Mouse (Mus musculus) liver, embryonic 12.5 days (tissue): Measurements from ENCODE around the gene Tmem45a. TPM values are rescaled to one million over a fixed set of nuclear protein-coding genes. Genes with fewer than 3 reads are reported as not detected.

Experiments used
- ATAC-seq: fragments of 200-750 bp; cut with Nextera tagmentation; 2 replicates; pipeline ENCODE4 v1.8.0; 2017; ENCODE audit warnings: moderate number of reproducible peaks, mild to moderate bottlenecking, moderate library complexity
- H3K27ac ChIP-seq: fragments of 300-500 bp; sonication (generic); 2 replicates; pipeline ENCODE4 v1.5.1; 2016; ENCODE audit warnings: mild to moderate bottlenecking
- H3K27me3 ChIP-seq: fragments of 300-500 bp; sonication (generic); replicated peaks from 2 replicates; pipeline ENCODE4 v1.6.1; 2016; ENCODE audit warnings: mild to moderate bottlenecking, moderate library complexity
- H3K36me3 ChIP-seq: fragments of 300-500 bp; sonication (generic); 2 replicates; pipeline ENCODE4 v1.6.1; 2016; ENCODE audit warnings: mild to moderate bottlenecking, moderate library complexity
- H3K4me1 ChIP-seq: fragments of 300-500 bp; sonication (generic); 2 replicates; pipeline ENCODE4 v1.6.1; 2016
- H3K4me2 ChIP-seq: fragments of 300-500 bp; sonication (generic); 2 replicates; pipeline ENCODE4 v1.6.1; 2016; ENCODE audit warnings: mild to moderate bottlenecking, moderate library complexity
- H3K4me3 ChIP-seq: fragments of 300-500 bp; sonication (generic); 2 replicates; pipeline ENCODE4 v1.5.1; 2016; ENCODE audit warnings: mild to moderate bottlenecking, moderate library complexity
- H3K9ac ChIP-seq: fragments of 300-500 bp; sonication (generic); 2 replicates; pipeline ENCODE4 v1.6.1; 2016; ENCODE audit warnings: mild to moderate bottlenecking, moderate library complexity
- H3K9me3 ChIP-seq: fragments of 300-500 bp; sonication (generic); replicated peaks from 2 replicates; pipeline ENCODE4 v1.6.1; 2016; ENCODE audit warnings: mild to moderate bottlenecking, moderate library complexity
- WGBS: fragments of 180-500 bp; shearing (Covaris S2); methylation state at CpG from one replicate; pipeline ENCODE4 v1.1.7; 2016; ENCODE audit not compliant: insufficient replicate concordance; 5-methylcytosine and 5-hydroxymethylcytosine counted together
- polyA plus RNA-seq: library from polyadenylated mRNA; unstranded; fragments of >200 nt; fragmentation: Nextera tagmentation; extraction: Ambion mirVana; gene quantifications from 2 replicates; pipeline ENCODE4 v1.2.1, GENCODE M21; 2016

Gene Tmem45a
- polyA plus RNA-seq, 1 experiment from 2014 or later: 2.5 TPM

DNA sequence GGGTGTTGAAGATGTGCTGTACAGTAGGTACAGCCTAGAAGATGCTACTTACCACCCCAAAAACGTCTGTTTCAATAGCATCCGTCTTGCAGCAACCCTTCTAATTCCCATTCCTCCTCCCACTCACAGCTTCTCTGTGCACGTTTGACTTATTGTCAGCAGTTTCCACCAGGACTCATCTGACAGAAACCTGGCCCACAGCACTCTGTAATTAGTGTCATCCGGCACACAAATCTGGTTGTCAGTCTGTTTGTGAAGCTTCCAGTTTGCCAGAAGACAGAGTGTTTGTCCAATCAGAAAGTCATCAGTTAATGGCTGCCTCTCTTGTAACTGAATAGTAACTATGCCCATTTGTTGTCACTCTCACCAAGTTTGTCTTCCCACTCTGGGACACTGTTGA lies 18.4 kb downstream of the Tmem45a start:
- no peaks in the 10 kb centered on the region for H3K27me3 ChIP-seq
- H3K4me3 ChIP-seq: no peak overlapping the region
- 63% methylated on average over 4 of the region's 4 CpGs for WGBS

DNA sequence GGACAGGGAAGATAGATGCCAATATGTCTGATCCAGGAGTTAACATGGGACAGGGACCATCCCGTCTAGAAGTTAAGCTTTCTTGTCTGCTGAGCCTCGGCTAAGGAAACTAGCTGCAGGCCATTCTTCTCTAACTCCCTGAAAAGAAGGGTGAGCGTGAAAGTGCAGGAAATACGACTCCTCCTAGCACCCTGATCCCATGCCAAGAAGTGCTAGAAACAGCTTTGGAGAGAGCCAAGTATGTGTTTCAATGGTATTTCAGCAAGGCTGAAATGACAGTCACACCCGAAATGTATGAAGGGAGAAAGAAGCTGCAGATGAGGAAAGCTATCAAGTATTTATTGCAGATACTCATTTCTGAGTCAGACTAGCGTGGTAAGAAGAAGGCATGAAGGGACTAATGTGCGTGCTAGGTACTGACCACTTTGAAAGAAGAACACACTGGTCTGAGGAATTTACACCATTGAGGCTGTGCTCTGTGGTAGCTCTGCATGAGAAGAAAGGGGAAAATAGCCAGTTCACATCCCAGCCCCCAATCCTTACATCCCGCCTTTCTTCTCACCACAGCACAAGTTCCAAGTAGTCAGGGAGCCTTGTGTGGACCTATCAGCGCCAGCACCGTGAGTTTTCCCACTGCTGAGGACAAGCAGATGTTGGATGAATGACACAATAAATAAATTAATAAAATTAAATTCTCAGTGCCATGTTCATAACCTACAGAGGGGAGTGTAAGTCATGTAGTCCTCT lies 33.0 kb downstream of the Tmem45a start:
- Histone ChIP-seq H3K27ac (no peak overlapping the region), H3K27me3 (0 out of 2 replicates have a peak, but pooled peaks cover 5% of the 10 kb centered on the region), H3K9me3 (no peaks in the 10 kb centered on the region), H3K4me2 (no peak overlapping the region), H3K4me3 (no peak overlapping the region), H3K9ac (no peak overlapping the region), H3K36me3 (no peaks in the 10 kb centered on the region), H3K4me1 (no peaks in the 10 kb centered on the region)
- 54% methylated on average over 10 of the region's 10 CpGs for WGBS
- ATAC-seq: no peak

More for the DNA sequence above, 18.4 kb downstream of the Tmem45a start:
- Histone ChIP-seq H3K4me1 (no peaks in the 10 kb centered on the region), H3K27ac (no peak overlapping the region), H3K9me3 (no peaks in the 10 kb centered on the region), H3K9ac (no peak overlapping the region), H3K36me3 (no peaks in the 10 kb centered on the region), H3K4me2 (no peak overlapping the region)
- ATAC-seq: no peak

DNA sequence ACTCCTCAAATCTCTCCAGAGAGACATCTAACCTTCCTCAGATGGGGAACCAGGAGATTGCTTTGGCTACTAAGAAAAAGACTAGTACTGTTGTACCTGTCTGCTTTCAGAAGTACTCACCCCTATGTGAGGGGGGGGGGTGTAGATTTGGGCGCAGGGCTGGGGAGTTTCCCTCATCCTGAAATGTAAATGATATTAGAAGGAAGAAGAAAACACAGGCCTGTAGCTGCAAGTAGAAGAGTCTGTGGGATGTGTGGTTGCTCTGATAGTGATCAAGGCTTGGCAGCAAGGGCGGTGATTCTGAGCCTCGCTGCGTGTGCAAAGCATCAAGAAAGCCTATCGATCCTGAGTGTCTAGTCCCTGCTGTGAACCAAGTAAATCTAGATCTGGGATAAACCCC lies 43.0 kb downstream of the Tmem45a start:
- 60% methylated on average over 5 of the region's 5 CpGs for WGBS

DNA sequence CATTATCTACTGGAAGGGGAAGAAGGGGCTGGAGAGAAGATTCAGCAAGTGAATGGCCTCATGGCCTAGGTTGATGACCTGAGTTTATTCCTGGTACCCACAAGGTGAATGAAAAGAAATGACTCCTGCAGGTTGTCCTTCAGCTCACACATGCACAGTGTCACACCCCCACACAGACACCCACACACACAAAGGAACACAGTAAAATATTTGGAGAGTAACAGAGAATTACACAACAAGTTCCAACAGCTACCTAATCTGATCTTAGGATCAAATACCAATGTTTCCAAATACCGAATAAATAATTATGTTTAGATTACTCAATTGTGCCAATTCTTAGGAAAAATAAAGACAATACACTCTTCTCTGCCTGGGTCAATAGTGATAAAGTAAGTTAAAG lies 52.7 kb downstream of the Tmem45a start:
- no peak overlapping the region for H3K4me3 ChIP-seq
- no peak overlapping the region for H3K4me2 ChIP-seq
- H3K9me3 ChIP-seq: no peaks in the 10 kb centered on the region
- no peak overlapping the region for H3K9ac ChIP-seq
- 82% methylated on average over 1 of the region's 1 CpGs for WGBS
- no peak for ATAC-seq
- no peaks in the 10 kb centered on the region for H3K27me3 ChIP-seq
- H3K36me3 ChIP-seq: no peaks in the 10 kb centered on the region
- H3K27ac ChIP-seq: no peak overlapping the region
- no peaks in the 10 kb centered on the region for H3K4me1 ChIP-seq

More for the DNA sequence above, 43.0 kb downstream of the Tmem45a start:
- Histone ChIP-seq H3K4me2 (no peak overlapping the region), H3K27ac (no peak overlapping the region), H3K27me3 (no peaks in the 10 kb centered on the region), H3K36me3 (no peaks in the 10 kb centered on the region), H3K4me1 (no peaks in the 10 kb centered on the region), H3K9me3 (no peaks in the 10 kb centered on the region), H3K4me3 (no peak overlapping the region), H3K9ac (no peak overlapping the region)
- ATAC-seq: no peak

DNA sequence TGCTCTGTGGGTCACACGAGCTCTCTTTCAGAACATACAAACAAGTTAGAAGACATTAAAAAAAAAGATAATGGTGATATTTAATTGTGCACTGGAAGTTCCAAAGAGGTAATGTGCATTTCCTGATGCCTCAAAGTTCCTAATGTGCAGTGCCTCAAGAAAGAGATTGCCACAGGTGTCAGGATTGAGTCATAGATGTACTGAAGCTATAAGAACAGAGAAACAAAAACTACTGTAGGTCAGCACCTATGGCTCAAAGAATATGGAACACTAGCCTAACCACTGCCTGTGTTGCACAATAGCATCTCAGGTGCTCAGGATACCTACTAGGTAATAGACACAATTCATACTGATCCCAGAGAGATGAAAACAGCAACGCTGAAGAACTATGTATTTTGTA lies 54.0 kb downstream of the Tmem45a start:
- WGBS: 66% methylated on average over 2 of the region's 2 CpGs
- no peaks in the 10 kb centered on the region for H3K27me3 ChIP-seq
- H3K9ac ChIP-seq: no peak overlapping the region
- H3K9me3 ChIP-seq: no peaks in the 10 kb centered on the region
- H3K27ac ChIP-seq: no peak overlapping the region
- no peaks in the 10 kb centered on the region for H3K4me1 ChIP-seq
- ATAC-seq: no peak
- no peak overlapping the region for H3K4me2 ChIP-seq
- H3K36me3 ChIP-seq: no peaks in the 10 kb centered on the region
- no peak overlapping the region for H3K4me3 ChIP-seq

DNA sequence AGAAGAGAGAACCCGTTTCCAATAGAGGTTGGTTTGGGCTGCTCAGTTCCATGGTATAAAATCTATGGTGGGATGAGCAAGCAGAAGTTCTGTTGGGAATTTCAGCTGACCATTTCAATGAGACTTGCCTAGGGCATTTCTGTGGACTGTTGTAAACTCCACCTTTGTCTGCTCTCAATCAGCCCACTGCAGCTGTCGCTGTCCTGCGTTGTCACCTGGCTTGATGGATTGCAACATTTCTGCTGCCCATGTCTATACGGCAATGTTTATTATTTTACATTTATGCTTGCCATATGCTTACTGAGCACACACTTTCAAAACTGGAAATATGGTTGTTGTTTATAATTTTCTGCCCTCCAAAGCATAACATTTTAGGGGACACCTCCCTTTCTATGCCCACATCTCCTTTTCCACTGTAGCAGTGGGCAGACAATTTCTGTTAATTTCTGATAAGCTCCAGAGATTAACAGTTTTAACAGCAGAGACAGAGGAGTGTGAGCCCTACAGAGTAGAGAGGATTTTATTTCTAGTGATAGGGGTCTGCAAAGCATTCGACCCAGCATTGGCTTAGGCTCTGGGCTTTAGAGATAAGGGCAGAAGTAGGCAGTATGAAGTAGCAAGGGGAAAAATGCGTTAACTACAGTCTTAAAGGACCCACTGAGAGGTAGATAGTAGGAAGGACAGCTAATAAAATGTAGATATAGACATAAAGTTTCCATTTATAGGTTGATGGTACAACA lies 84.4 kb downstream of the Tmem45a start:
- no peaks in the 10 kb centered on the region for H3K36me3 ChIP-seq
- H3K27me3 ChIP-seq: no peaks in the 10 kb centered on the region
- H3K4me2 ChIP-seq: peak overlapping the region; percentile 50
- 25% methylated on average over 6 of the region's 6 CpGs for WGBS
- H3K9me3 ChIP-seq: no peaks in the 10 kb centered on the region
- peaks cover 42% of the 10 kb centered on the region for H3K4me1 ChIP-seq
- no peak overlapping the region for H3K4me3 ChIP-seq
- no peak overlapping the region for H3K9ac ChIP-seq
- H3K27ac ChIP-seq: peak overlapping the region; percentile 80
- peak; percentile 98 for ATAC-seq

DNA sequence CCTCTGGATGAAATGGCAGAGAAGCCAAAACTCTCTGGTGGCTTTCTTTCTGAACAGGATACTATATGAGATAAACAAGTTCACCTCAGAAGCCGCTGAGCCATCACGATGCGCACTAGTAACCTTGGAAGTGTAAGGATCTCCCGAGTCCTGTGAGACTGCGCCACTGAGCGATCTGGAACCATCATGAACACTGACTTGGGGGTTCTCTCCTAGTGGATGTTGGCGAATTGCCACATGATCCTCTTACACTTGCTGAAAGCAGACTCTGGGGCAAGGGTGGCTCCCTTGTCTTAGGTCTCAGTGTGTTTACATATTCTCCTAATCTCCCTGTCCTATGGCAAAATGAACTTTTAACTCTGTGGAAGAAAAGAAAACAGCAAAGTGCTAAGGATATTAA lies 85.0 kb downstream of the Tmem45a start:
- H3K36me3 ChIP-seq: no peaks in the 10 kb centered on the region
- H3K27me3 ChIP-seq: no peaks in the 10 kb centered on the region
- peak overlapping the region; percentile 80 for H3K27ac ChIP-seq
- no peak for ATAC-seq
- peak overlapping the region; percentile 50 for H3K4me2 ChIP-seq
- H3K9ac ChIP-seq: no peak overlapping the region
- H3K4me1 ChIP-seq: peaks cover 46% of the 10 kb centered on the region
- 65% methylated on average over 7 of the region's 7 CpGs for WGBS
- no peak overlapping the region for H3K4me3 ChIP-seq
- H3K9me3 ChIP-seq: no peaks in the 10 kb centered on the region

DNA sequence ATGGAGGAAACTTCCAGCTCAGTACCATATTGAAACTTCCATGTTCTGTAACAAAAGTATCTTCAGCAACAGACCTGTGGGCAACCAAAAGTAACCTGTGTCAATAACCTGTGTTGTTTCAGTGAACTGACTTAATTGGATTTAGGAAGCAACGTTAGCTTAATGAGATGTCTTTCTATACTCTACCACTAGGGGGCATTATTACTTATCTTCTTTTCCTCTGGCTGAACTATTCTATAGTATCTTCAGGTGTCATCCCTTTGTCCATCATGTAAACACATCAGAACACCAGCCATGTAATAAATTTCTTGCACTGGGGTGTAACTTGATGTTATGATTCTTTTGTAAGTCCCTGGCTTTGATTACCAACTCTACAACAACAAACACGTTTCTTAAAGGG lies 85.5 kb downstream of the Tmem45a start:
- H3K36me3 ChIP-seq: no peaks in the 10 kb centered on the region
- H3K27me3 ChIP-seq: no peaks in the 10 kb centered on the region
- H3K27ac ChIP-seq: no peak overlapping the region
- H3K4me3 ChIP-seq: no peak overlapping the region
- peak overlapping the region; percentile 50; the same call in 1 of the 2 replicates for H3K4me2 ChIP-seq
- ATAC-seq: no peak
- H3K4me1 ChIP-seq: peaks cover 51% of the 10 kb centered on the region
- H3K9ac ChIP-seq: no peak overlapping the region
- no peaks in the 10 kb centered on the region for H3K9me3 ChIP-seq
- 40% methylated on average over 2 of the region's 2 CpGs for WGBS

DNA sequence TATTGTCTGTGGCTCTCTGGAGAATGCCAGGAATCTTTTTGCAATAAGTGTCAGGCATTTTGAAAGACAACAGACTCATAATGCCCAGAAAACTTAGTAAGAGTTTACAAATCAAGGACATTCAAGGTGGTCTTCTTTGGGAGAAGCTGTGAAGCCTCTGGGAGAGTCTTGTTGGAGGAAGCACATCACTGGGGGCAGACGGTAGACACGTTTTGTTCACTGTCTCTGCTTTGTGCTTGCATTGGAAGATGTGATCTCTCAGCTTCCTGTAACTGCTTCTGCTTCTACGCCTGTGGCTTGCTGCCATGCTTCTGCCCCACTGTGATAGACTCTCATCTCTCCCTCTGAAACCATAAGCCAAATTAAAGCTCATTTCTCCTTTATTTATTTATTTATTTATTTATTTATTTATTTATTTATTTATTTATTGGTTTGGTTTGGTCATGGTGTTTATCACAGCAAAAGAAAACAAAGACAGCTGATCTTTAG lies 86.4 kb downstream of the Tmem45a start:
- Histone ChIP-seq H3K4me2 (no peak overlapping the region), H3K9me3 (no peaks in the 10 kb centered on the region), H3K36me3 (no peaks in the 10 kb centered on the region), H3K4me3 (no peak overlapping the region), H3K27ac (no peak overlapping the region), H3K4me1 (peaks cover 52% of the 10 kb centered on the region), H3K9ac (no peak overlapping the region), H3K27me3 (no peaks in the 10 kb centered on the region)
- 41% methylated on average over 3 of the region's 3 CpGs for WGBS
- ATAC-seq: no peak

DNA sequence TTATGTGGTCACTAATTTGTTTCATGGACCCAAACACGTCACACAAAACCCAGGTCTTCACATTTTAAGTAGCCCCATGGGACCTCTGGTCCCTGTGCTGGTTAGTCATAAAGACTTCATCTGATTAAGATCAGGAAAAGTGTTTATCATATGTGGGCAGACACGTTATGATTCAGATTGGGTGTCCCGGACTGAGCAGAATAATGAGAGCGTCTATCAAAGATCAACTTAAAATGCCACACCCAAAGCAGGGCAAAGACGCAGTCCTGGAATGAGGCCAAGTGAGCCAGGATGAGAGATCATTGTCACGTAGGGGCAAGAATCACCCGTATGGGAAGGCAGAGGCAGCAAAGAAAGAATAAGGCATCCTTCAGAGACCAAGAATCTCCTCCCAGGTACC lies 87.1 kb downstream of the Tmem45a start:
- Histone ChIP-seq H3K4me3 (no peak overlapping the region), H3K9me3 (no peaks in the 10 kb centered on the region), H3K27me3 (no peaks in the 10 kb centered on the region), H3K9ac (no peak overlapping the region), H3K27ac (no peak overlapping the region), H3K36me3 (no peaks in the 10 kb centered on the region), H3K4me1 (peaks cover 52% of the 10 kb centered on the region), H3K4me2 (no peak overlapping the region)
- ATAC-seq: no peak
- WGBS: 38% methylated on average over 7 of the region's 7 CpGs

DNA sequence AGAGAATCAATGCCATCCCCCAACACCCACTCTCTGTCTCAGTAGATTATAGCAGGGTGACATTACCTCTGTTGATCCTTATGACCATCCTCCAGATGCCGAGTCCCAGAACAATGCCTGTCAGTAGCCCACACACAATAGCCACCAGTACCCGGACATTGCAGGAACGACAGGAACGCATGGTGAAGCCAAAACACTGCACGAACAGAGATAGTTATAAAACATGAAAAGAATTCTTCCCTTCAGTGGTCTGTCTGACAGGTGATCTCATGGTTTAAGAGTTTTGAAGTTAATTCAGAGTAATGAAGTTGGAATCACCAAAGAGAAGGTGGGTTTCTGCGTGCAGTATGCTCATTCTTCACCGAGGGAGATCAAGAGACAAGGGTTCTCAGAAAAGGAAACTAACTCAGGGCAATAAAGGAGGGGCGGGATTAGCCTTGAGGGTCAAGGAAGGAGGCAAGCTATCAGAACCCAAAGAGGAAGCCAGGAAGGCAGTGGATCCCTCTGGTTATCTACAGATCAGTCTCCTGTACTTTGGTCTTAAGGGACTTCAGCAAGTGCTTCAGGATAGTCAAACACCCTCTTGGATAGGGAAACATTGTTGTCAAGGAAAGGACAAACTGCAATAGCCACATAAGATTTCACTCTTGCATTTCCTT lies 90.4 kb downstream of the Tmem45a start, which contains the start of gene Adgrg7:
Adgrg7 (minus strand) TSS at position 375 of the 659 bp plus-strand sequence.
- 54% methylated on average over 8 of the region's 8 CpGs for WGBS
- Histone ChIP-seq H3K4me2 (no peak within 1 kb of the TSS), H3K36me3 (no peaks in the 10 kb centered on the region)

More for the DNA sequence above, 90.4 kb downstream of the Tmem45a start, which contains the start of gene Adgrg7:
- ATAC-seq: no peak
- H3K4me3 ChIP-seq: no peak within 1 kb of the TSS
- no peak within 1 kb of the TSS for H3K27ac ChIP-seq
- no peaks in the 10 kb centered on the region for H3K27me3 ChIP-seq
- H3K9ac ChIP-seq: no peak within 1 kb of the TSS
- H3K4me1 ChIP-seq: peaks cover 26% of the 10 kb centered on the region
- no peaks in the 10 kb centered on the region for H3K9me3 ChIP-seq
